ENCODE assay signal across 8 mouse cellular contexts in genomic region chr12:26487874-26488616, GRCm38 (mm10). TPM values are rescaled to one million over a fixed set of nuclear protein-coding genes. Genes with fewer than 3 reads are reported as not detected.
DNase-seq lines count a peak whose midpoint lies in the region; ATAC-seq lines count a peak whose summit lies in the region.

No protein-coding gene starts in this region.

- ATAC-seq in forebrain, embryonic 16.5 days: peak; percentile 91
- peak; percentile 70; the same call in 1 of the 2 replicates for ATAC-seq in kidney, embryonic 15.5 days (replicated peaks; ENCODE audit: low FRiP score)
- ATAC-seq in limb, embryonic 15.5 days (ENCODE audit: insufficient number of reproducible peaks, low FRiP score, low TSS enrichment, low read depth): no peak
- peak; percentile 82 for ATAC-seq in neural tube, embryonic 13.5 days (ENCODE audit: low read depth)

- H3K4me1 ChIP-seq in forebrain, embryonic 16.5 days (replicated peaks; ENCODE audit: control insufficient read depth, insufficient read depth, low read length): peaks cover 11% of the 10 kb centered on the region
- peaks cover 12% of the 10 kb centered on the region for H3K4me1 ChIP-seq in kidney, embryonic 15.5 days
- peaks cover 8% of the 10 kb centered on the region for H3K4me1 ChIP-seq in limb, embryonic 15.5 days
- peaks cover 15% of the 10 kb centered on the region for H3K4me1 ChIP-seq in neural tube, embryonic 13.5 days (replicated peaks)

- no peaks in the 10 kb centered on the region for H3K27me3 ChIP-seq in forebrain, embryonic 16.5 days (replicated peaks; ENCODE audit: control insufficient read depth, insufficient read depth, low read length)
- H3K27me3 ChIP-seq in kidney, embryonic 15.5 days: no peaks in the 10 kb centered on the region; the same call in 1 of the 2 replicates
- no peaks in the 10 kb centered on the region for H3K27me3 ChIP-seq in limb, embryonic 15.5 days
- H3K27me3 ChIP-seq in neural tube, embryonic 13.5 days: peaks cover 25% of the 10 kb centered on the region

- H3K9me3 ChIP-seq in forebrain, embryonic 16.5 days (ENCODE audit: control insufficient read depth, low read length): no peaks in the 10 kb centered on the region
- H3K9me3 ChIP-seq in kidney, embryonic 15.5 days (replicated peaks): no peaks in the 10 kb centered on the region
- no peaks in the 10 kb centered on the region for H3K9me3 ChIP-seq in limb, embryonic 15.5 days
- no peaks in the 10 kb centered on the region for H3K9me3 ChIP-seq in neural tube, embryonic 13.5 days

- H3K9ac ChIP-seq in forebrain, embryonic 16.5 days (replicated peaks; ENCODE audit: low read depth, low read length): 0 out of 2 replicates have a peak overlapping the region, but pooled peaks have one; percentile 19
- H3K9ac ChIP-seq in kidney, embryonic 15.5 days: no peak overlapping the region
- H3K9ac ChIP-seq in limb, embryonic 15.5 days: no peak overlapping the region
- H3K9ac ChIP-seq in neural tube, embryonic 13.5 days: no peak overlapping the region

- 27% methylated on average over 14 of the region's 14 CpGs for WGBS in forebrain, embryonic 16.5 days
- WGBS in kidney, embryonic 15.5 days: 37% methylated on average over 14 of the region's 14 CpGs
- 39% methylated on average over 14 of the region's 14 CpGs for WGBS in limb, embryonic 15.5 days
- 42% methylated on average over 14 of the region's 14 CpGs for WGBS in neural tube, embryonic 13.5 days

- H3K36me3 ChIP-seq in forebrain, embryonic 16.5 days (ENCODE audit: control insufficient read depth, insufficient read depth): no peaks in the 10 kb centered on the region
- H3K36me3 ChIP-seq in kidney, embryonic 15.5 days: no peaks in the 10 kb centered on the region
- no peaks in the 10 kb centered on the region for H3K36me3 ChIP-seq in limb, embryonic 15.5 days
- no peaks in the 10 kb centered on the region for H3K36me3 ChIP-seq in neural tube, embryonic 13.5 days

- H3K4me3 ChIP-seq in forebrain, embryonic 16.5 days (replicated peaks; ENCODE audit: low read length): no peak overlapping the region
- no peak overlapping the region for H3K4me3 ChIP-seq in kidney, embryonic 15.5 days (replicated peaks)
- H3K4me3 ChIP-seq in limb, embryonic 15.5 days: no peak overlapping the region
- no peak overlapping the region for H3K4me3 ChIP-seq in neural tube, embryonic 13.5 days

- DNase-seq in cerebellum, postnatal 14 days: peak; percentile 45 to 56
- no peak for DNase-seq in cerebellum, adult 8-10 months
- peak; percentile 51 for DNase-seq in adrenal gland, postnatal 14 days
- no peak for DNase-seq in ovary, postnatal 14 days (ENCODE audit: low spot score)

- peak overlapping the region; percentile 24; the same call in 1 of the 2 replicates for H3K4me2 ChIP-seq in forebrain, embryonic 16.5 days (ENCODE audit: low read length)
- peak overlapping the region; percentile 22 for H3K4me2 ChIP-seq in kidney, embryonic 15.5 days
- no peak overlapping the region for H3K4me2 ChIP-seq in limb, embryonic 15.5 days
- peak overlapping the region; percentile 18 for H3K4me2 ChIP-seq in neural tube, embryonic 13.5 days

- H3K27ac ChIP-seq in forebrain, embryonic 16.5 days (ENCODE audit: low read length): no peak overlapping the region
- H3K27ac ChIP-seq in kidney, embryonic 15.5 days: peak overlapping the region; percentile 74
- H3K27ac ChIP-seq in limb, embryonic 15.5 days: peak overlapping the region; percentile 43; the same call in 1 of the 2 replicates
- H3K27ac ChIP-seq in neural tube, embryonic 13.5 days (replicated peaks): peak overlapping the region; percentile 40; the same call in 1 of the 2 replicates

RNA-seq across cellular contexts. Expression of gene Cmpk2, which starts 19.0 kb away (rescaled TPM):
- 17.1 and 18.2 TPM in 2 replicates for total RNA-seq in adrenal gland, postnatal 14 days (2021)
- 12.4 and 16.6 TPM in 2 replicates for polyA plus RNA-seq in forebrain, embryonic 16.5 days (2015; fragmentation: Nextera tagmentation; extraction: Ambion mirVana)
- polyA plus RNA-seq in kidney, embryonic 15.5 days (2015; fragmentation: Nextera tagmentation; extraction: Ambion mirVana): 8.0 and 8.4 TPM in 2 replicates
- 6.5 and 7.6 TPM in 2 replicates for polyA plus RNA-seq in limb, embryonic 15.5 days (2015; fragmentation: Nextera tagmentation; extraction: Ambion mirVana)
- 13.5 and 14.7 TPM in 2 replicates for polyA plus RNA-seq in neural tube, embryonic 13.5 days (2015; fragmentation: Nextera tagmentation; extraction: Ambion mirVana)

RNA-seq across cellular contexts. Expression of gene Rsad2, which starts 31.8 kb away (rescaled TPM):
- total RNA-seq in adrenal gland, postnatal 14 days (2021): 26.6 and 27.1 TPM in 2 replicates
- 0.36 and 0.56 TPM in 2 replicates for polyA plus RNA-seq in forebrain, embryonic 16.5 days (2015; fragmentation: Nextera tagmentation; extraction: Ambion mirVana)
- 18.9 and 22.2 TPM in 2 replicates for polyA plus RNA-seq in kidney, embryonic 15.5 days (2015; fragmentation: Nextera tagmentation; extraction: Ambion mirVana)
- 1.1 and 1.3 TPM in 2 replicates for polyA plus RNA-seq in limb, embryonic 15.5 days (2015; fragmentation: Nextera tagmentation; extraction: Ambion mirVana)
- polyA plus RNA-seq in neural tube, embryonic 13.5 days (2015; fragmentation: Nextera tagmentation; extraction: Ambion mirVana): 0.40 and 0.89 TPM in 2 replicates

Comparison
In these comparisons a context has a peak if more than half of its experiments do, and no peak if none do; other contexts are left out.
1. DNase-seq: peak in cerebellum, postnatal 14 days (2 of 2) and adrenal gland, postnatal 14 days (single experiment); none in cerebellum, adult 8-10 months (single experiment) and ovary, postnatal 14 days (single experiment).